In the genomic region with DNA sequence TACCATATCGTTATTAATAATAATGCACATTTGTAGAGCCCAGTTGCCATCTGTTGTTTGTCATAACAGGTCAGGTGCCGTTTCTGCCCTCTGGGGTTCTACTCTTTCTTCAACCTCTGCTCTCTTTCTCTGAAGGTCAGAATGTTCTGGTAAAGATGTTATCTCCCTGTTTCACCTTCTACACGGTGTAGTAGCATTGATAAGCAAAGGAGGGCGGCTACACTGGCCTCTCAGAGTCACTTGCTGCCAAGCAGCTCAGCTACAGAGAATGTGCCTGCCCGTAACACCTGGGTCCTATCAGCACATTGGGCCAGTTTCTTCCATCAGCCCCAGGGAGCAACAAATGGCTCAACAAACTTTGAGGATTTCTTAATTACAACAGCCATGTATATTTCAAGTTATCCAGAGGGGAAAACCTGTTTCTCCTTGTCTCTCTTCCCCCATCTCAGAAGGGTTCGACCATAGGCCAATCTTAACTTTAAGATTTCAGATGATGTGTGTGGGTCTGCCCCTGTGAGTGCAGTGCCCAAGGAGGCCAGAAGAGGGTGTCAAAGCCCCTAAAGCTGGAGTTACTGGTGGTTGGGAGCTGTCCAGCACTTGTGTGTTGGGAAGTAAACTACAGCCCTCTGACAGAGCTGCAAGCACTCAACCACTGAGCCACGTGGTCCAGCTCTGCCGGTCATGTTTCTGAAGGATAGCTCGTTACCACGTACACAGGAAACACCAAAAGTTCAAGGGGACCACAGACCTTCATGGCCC, we compare ENCODE assay signal across 15 mouse cellular contexts. TPM values are rescaled to one million over a fixed set of nuclear protein-coding genes. Genes with fewer than 3 reads are reported as not detected.
A peak's percentile ranks its signal among the peaks of the same experiment; 100 is the strongest.
DNase-seq lines count a peak whose midpoint lies in the region; ATAC-seq and TF ChIP-seq lines count a peak whose summit lies in the region.
"Had no signal": no experiment of that assay in that cellular context is flagged by ENCODE, and none has a peak within 500 bp of the region (broad histone marks: within the 10 kb centered on the region; RNA-seq: fewer than 3 reads in every experiment).

No protein-coding gene starts in this region.

- H3K4me2 ChIP-seq in kidney, embryonic 15.5 days: no peak overlapping the region
- H3K4me2 ChIP-seq in stomach, postnatal 0 days (replicated peaks; ENCODE audit: low read depth): no peak overlapping the region
- no peak overlapping the region for H3K4me2 ChIP-seq in heart, embryonic 11.5 days
- H3K4me2 ChIP-seq: embryonic facial prominence, embryonic 12.5 days; hindbrain, embryonic 13.5 days; midbrain, embryonic 13.5 days had no signal

- no peak overlapping the region for H3K27ac ChIP-seq in kidney, adult 2 months (ENCODE audit: insufficient read depth, low read depth, low read length)
- no peak overlapping the region for H3K27ac ChIP-seq in kidney, embryonic 15.5 days
- H3K27ac ChIP-seq in stomach, postnatal 0 days (replicated peaks): 0 out of 2 replicates have a peak overlapping the region, but pooled peaks have one; percentile 8
- H3K27ac ChIP-seq in heart, embryonic 11.5 days (ENCODE audit: low read depth, low read length): no peak overlapping the region
- H3K27ac ChIP-seq: embryonic facial prominence, embryonic 12.5 days; hindbrain, embryonic 13.5 days; midbrain, embryonic 13.5 days had no signal

- 86% methylated on average over 10 of the region's 10 CpGs for WGBS in kidney, adult 2 months
- WGBS in kidney, embryonic 15.5 days: 91% methylated on average over 10 of the region's 10 CpGs
- 77% methylated on average over 10 of the region's 10 CpGs for WGBS in stomach, postnatal 0 days
- WGBS in heart, embryonic 11.5 days (ENCODE audit: insufficient replicate concordance): 84% methylated on average over 10 of the region's 10 CpGs

- H3K9ac ChIP-seq in kidney, embryonic 15.5 days: no peak overlapping the region
- no peak overlapping the region for H3K9ac ChIP-seq in stomach, postnatal 0 days (ENCODE audit: low read length)
- H3K9ac ChIP-seq in heart, embryonic 11.5 days (ENCODE audit: low read depth, low read length): no peak overlapping the region
- H3K9ac ChIP-seq: embryonic facial prominence, embryonic 12.5 days; hindbrain, embryonic 13.5 days; midbrain, embryonic 13.5 days had no signal

- no peak overlapping the region for H3K4me3 ChIP-seq in kidney, adult 2 months (ENCODE audit: insufficient read depth, low read depth, low read length)
- no peak overlapping the region for H3K4me3 ChIP-seq in kidney, embryonic 15.5 days (replicated peaks)
- no peak overlapping the region for H3K4me3 ChIP-seq in stomach, postnatal 0 days (ENCODE audit: low read depth, low read length)
- H3K4me3 ChIP-seq in heart, embryonic 11.5 days (ENCODE audit: low read depth, low read length): no peak overlapping the region
- H3K4me3 ChIP-seq: embryonic facial prominence, embryonic 12.5 days; hindbrain, embryonic 13.5 days; midbrain, embryonic 13.5 days had no signal

- no peak for TF ChIP-seq EP300 in stomach, postnatal 0 days (optimal IDR thresholded peaks at IDR 0.05)

- DNase-seq in kidney, adult 2 months: peak; percentile 18
- peak; percentile 46 for DNase-seq in urinary bladder, postnatal 14 days (ENCODE audit: low spot score)
- DNase-seq in urinary bladder, adult 2 months (ENCODE audit: low spot score): no peak
- peak; percentile 25 for DNase-seq in induced T-regulatory cell, adult 2 months (ENCODE audit: low read depth)
- peak; percentile 43 for DNase-seq in stomach, postnatal 0 days (ENCODE audit: low spot score)
- no peak for DNase-seq in cerebellum, postnatal 4 days (ENCODE audit: low spot score in 2 of 2)
- DNase-seq: adrenal gland, adult 8-10 months; lung, adult 2 months had no signal

- 0 out of 2 replicates have a peak, but pooled peaks have one; percentile 30 for TF ChIP-seq CTCF in kidney, adult 2 months (conservative IDR thresholded peaks at IDR 0.05; ENCODE audit: insufficient read depth, insufficient read length, low read depth, low read length)
- peak; percentile 55 for TF ChIP-seq CTCF in stomach, postnatal 0 days (IDR thresholded peaks at IDR 0.05; ENCODE audit: low read depth)

- H3K9me3 ChIP-seq in kidney, embryonic 15.5 days (replicated peaks): no peaks in the 10 kb centered on the region; the same call in 1 of the 2 replicates
- H3K9me3 ChIP-seq in stomach, postnatal 0 days (ENCODE audit: control insufficient read depth, low read length): no peaks in the 10 kb centered on the region
- H3K9me3 ChIP-seq in heart, embryonic 11.5 days (replicated peaks; ENCODE audit: control insufficient read depth, low read length): peaks cover 3% of the 10 kb centered on the region; the same call in 1 of the 2 replicates
- H3K9me3 ChIP-seq: embryonic facial prominence, embryonic 12.5 days; hindbrain, embryonic 13.5 days; midbrain, embryonic 13.5 days had no signal

- H3K36me3 ChIP-seq in kidney, adult 2 months (ENCODE audit: control insufficient read depth, insufficient read depth, low read length): no peaks in the 10 kb centered on the region
- peaks cover 10% of the 10 kb centered on the region; the same call in 1 of the 2 replicates for H3K36me3 ChIP-seq in kidney, embryonic 15.5 days
- 0 out of 2 replicates have a peak, but pooled peaks cover 4% of the 10 kb centered on the region for H3K36me3 ChIP-seq in stomach, postnatal 0 days (ENCODE audit: control insufficient read depth, insufficient read depth, low read length)
- no peaks in the 10 kb centered on the region; the same call in 1 of the 2 replicates for H3K36me3 ChIP-seq in heart, embryonic 11.5 days (ENCODE audit: control insufficient read depth, insufficient read depth, low read length)
- H3K36me3 ChIP-seq: hindbrain, embryonic 13.5 days; midbrain, embryonic 13.5 days had no signal

- ATAC-seq in kidney, embryonic 15.5 days (replicated peaks; ENCODE audit: low FRiP score): no peak
- ATAC-seq in stomach, postnatal 0 days (ENCODE audit: low FRiP score, low TSS enrichment): peak; percentile 79
- no peak for ATAC-seq in heart, embryonic 11.5 days (replicated peaks; ENCODE audit: insufficient number of reproducible peaks, low FRiP score, low TSS enrichment)
- ATAC-seq: CD4-positive, CD25-positive, alpha-beta regulatory T cell, adult 4 months; forebrain, embryonic 16.5 days; midbrain, embryonic 13.5 days had no signal

- no peak for TF ChIP-seq POLR2A in kidney, adult 2 months (IDR thresholded peaks at IDR 0.05; ENCODE audit: low read depth, low read length)

- H3K4me1 ChIP-seq in kidney, adult 2 months (ENCODE audit: control insufficient read depth, insufficient read depth, low read length): no peaks in the 10 kb centered on the region
- no peaks in the 10 kb centered on the region for H3K4me1 ChIP-seq in kidney, embryonic 15.5 days
- no peaks in the 10 kb centered on the region for H3K4me1 ChIP-seq in stomach, postnatal 0 days (replicated peaks; ENCODE audit: control insufficient read depth, insufficient read depth)
- no peaks in the 10 kb centered on the region for H3K4me1 ChIP-seq in heart, embryonic 11.5 days (ENCODE audit: control insufficient read depth, insufficient read depth, low read length)
- H3K4me1 ChIP-seq: embryonic facial prominence, embryonic 12.5 days; hindbrain, embryonic 13.5 days; midbrain, embryonic 13.5 days had no signal

- H3K27me3 ChIP-seq in kidney, adult 2 months (replicated peaks; ENCODE audit: control insufficient read depth, insufficient read depth, low read length): no peaks in the 10 kb centered on the region
- H3K27me3 ChIP-seq in kidney, embryonic 15.5 days: no peaks in the 10 kb centered on the region
- H3K27me3 ChIP-seq in stomach, postnatal 0 days (ENCODE audit: control insufficient read depth, insufficient read depth, low read length): no peaks in the 10 kb centered on the region
- no peaks in the 10 kb centered on the region for H3K27me3 ChIP-seq in heart, embryonic 11.5 days (ENCODE audit: control insufficient read depth, insufficient read depth, low read length)
- H3K27me3 ChIP-seq: embryonic facial prominence, embryonic 12.5 days; hindbrain, embryonic 13.5 days; midbrain, embryonic 13.5 days had no signal

RNA-seq across cellular contexts. Expression of a gene that starts 21.1 kb away (rescaled TPM):
- 9.1 and 10.0 TPM in 2 replicates for polyA plus RNA-seq in kidney, adult 2 months (2012; rRNA removed)
- 34.1 and 35.0 TPM in 2 replicates for polyA plus RNA-seq in kidney, embryonic 15.5 days (2015; fragmentation: Nextera tagmentation; extraction: Ambion mirVana)
- 16.5 TPM in 2 replicates for polyA plus RNA-seq in urinary bladder, adult 2 months (2012; rRNA removed)
- 11.6 and 14.0 TPM in 2 replicates for polyA plus RNA-seq in stomach, postnatal 0 days (2015; fragmentation: Nextera tagmentation; extraction: Ambion mirVana)
- polyA plus RNA-seq in heart, embryonic 11.5 days (2014; fragmentation: Nextera tagmentation; extraction: Ambion mirVana): 18.5 and 22.2 TPM in 2 replicates

RNA-seq across cellular contexts. Expression of a gene that starts 39.1 kb away (rescaled TPM):
- polyA plus RNA-seq in kidney, adult 2 months (2012; rRNA removed): 57.2 and 68.8 TPM in 2 replicates
- 40.0 and 43.8 TPM in 2 replicates for polyA plus RNA-seq in kidney, embryonic 15.5 days (2015; fragmentation: Nextera tagmentation; extraction: Ambion mirVana)
- 134 and 144 TPM in 2 replicates for polyA plus RNA-seq in urinary bladder, adult 2 months (2012; rRNA removed)
- 111 and 114 TPM in 2 replicates for polyA plus RNA-seq in stomach, postnatal 0 days (2015; fragmentation: Nextera tagmentation; extraction: Ambion mirVana)
- polyA plus RNA-seq in heart, embryonic 11.5 days (2014; fragmentation: Nextera tagmentation; extraction: Ambion mirVana): 13.0 and 13.7 TPM in 2 replicates

Comparison
In these comparisons a context has a peak if more than half of its experiments do, and no peak if none do; other contexts are left out.
1. DNase-seq: peak in kidney, adult 2 months (single experiment), urinary bladder, postnatal 14 days (single experiment), induced T-regulatory cell, adult 2 months (single experiment) and stomach, postnatal 0 days (single experiment); none in urinary bladder, adult 2 months (single experiment) and cerebellum, postnatal 4 days (0 of 2).